Mouse (Mus musculus) cerebellum, adult 2 months (tissue): ENCODE data around the gene Cops3. TPM values are rescaled to one million over a fixed set of nuclear protein-coding genes. Genes with fewer than 3 reads are reported as not detected.

Experiments used
- DNase-seq, 2 experiments: peaks; one replicate each; pipeline ENCODE4 v3.0.0; 2021
- H3K27ac ChIP-seq: fragments of 200-500 bp; 2 replicates; pipeline ENCODE4 v1.5.1; 2012; ENCODE audit warnings: low read length, control low read depth, inconsistent platforms; ENCODE audit not compliant: insufficient read depth
- H3K27me3 ChIP-seq: fragments of 200-500 bp; 2 replicates; pipeline ENCODE4 v1.6.1; 2012; ENCODE audit warnings: inconsistent platforms, mild to moderate bottlenecking, low read length, moderate library complexity; ENCODE audit not compliant: control insufficient read depth, insufficient read depth
- H3K4me1 ChIP-seq: fragments of 200-500 bp; 2 replicates; pipeline ENCODE4 v1.6.1; 2011; ENCODE audit warnings: low read length; ENCODE audit not compliant: control insufficient read depth, insufficient read depth
- H3K4me3 ChIP-seq: fragments of 200-500 bp; replicated peaks from 2 replicates; pipeline ENCODE3; 2011; ENCODE audit warnings: mild to moderate bottlenecking, low read depth, low read length, control low read depth; ENCODE audit not compliant: insufficient read depth
- CTCF ChIP-seq: fragments of 200-500 bp; IDR thresholded peaks from 2 replicates; pipeline ENCODE4 v1.5.1; 2011; ENCODE audit warnings: low read depth, mild to moderate bottlenecking, control low read depth, low read length, moderate library complexity, borderline replicate concordance; ENCODE audit not compliant: insufficient read depth
- POLR2A ChIP-seq: fragments of 200-500 bp; IDR thresholded peaks from 2 replicates; pipeline ENCODE4 v1.6.1; 2011; ENCODE audit warnings: low read length, control low read depth, borderline replicate concordance; ENCODE audit not compliant: insufficient read depth
- WGBS: fragments of 180-500 bp; shearing (Covaris S2); methylation state at CpG from one replicate; pipeline ENCODE4 v1.1.7; 2018; 5-methylcytosine and 5-hydroxymethylcytosine counted together
- polyA plus RNA-seq: library from polyadenylated mRNA; depleted of rRNA; stranded (reverse); fragments of >200 nt; gene quantifications from 2 replicates; pipeline ENCODE4 v1.2.3, GENCODE M21; 2012

Gene Cops3
- polyA plus RNA-seq, 1 experiment: 66.8 TPM

- TF ChIP-seq CTCF (no peak), POLR2A (no peak)
- DNase-seq: peak in 1 of 2 experiments; percentile 45
- Histone ChIP-seq H3K27me3 (no peaks in the 10 kb centered on the region), H3K4me3 (no peak overlapping the region), H3K4me1 (peaks cover 34% of the 10 kb centered on the region), H3K27ac (no peak overlapping the region)
- 48% methylated on average over 8 of the region's 8 CpGs for WGBS
Measured at GRCm38 (mm10) chr11:59801881-59802280, 37.8 kb downstream of the Cops3 start.

- DNase-seq: no peak
- peaks cover 21% of the 10 kb centered on the region for H3K4me1 ChIP-seq
- no peak overlapping the region for H3K27ac ChIP-seq
- no peaks in the 10 kb centered on the region for H3K27me3 ChIP-seq
- 93% methylated on average over 10 of the region's 10 CpGs for WGBS
- H3K4me3 ChIP-seq: no peak overlapping the region
- TF ChIP-seq CTCF (no peak), POLR2A (no peak)
Measured at GRCm38 (mm10) chr11:59800412-59800811, 39.2 kb downstream of the Cops3 start.

DNA sequence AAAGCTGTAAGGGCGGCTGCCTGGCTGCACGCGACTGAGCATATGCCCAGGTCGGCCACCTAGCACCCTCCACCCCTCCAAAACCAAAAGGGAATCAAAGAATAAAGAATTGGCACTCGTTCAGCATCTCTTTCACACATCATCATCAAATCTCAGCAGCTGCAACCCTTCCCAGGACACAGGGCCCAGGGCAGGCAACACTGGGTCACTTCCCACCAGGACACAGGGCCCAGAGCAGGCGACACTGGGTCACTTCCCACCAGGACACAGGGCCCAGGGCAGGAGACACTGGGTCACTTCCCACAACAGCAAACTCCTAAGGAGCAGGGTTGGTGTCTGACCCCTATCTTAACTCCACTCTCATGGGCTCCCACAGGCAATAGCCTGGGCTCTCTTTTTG lies 46.2 kb downstream of the Cops3 start:
- Histone ChIP-seq H3K4me3 (no peak overlapping the region), H3K27ac (no peak overlapping the region), H3K4me1 (no peaks in the 10 kb centered on the region), H3K27me3 (no peaks in the 10 kb centered on the region)
- DNase-seq: no peak
- 90% methylated on average over 6 of the region's 6 CpGs for whole genome bisulfite sequencing
- TF ChIP-seq POLR2A: no peak
- no peak for TF ChIP-seq CTCF

DNA sequence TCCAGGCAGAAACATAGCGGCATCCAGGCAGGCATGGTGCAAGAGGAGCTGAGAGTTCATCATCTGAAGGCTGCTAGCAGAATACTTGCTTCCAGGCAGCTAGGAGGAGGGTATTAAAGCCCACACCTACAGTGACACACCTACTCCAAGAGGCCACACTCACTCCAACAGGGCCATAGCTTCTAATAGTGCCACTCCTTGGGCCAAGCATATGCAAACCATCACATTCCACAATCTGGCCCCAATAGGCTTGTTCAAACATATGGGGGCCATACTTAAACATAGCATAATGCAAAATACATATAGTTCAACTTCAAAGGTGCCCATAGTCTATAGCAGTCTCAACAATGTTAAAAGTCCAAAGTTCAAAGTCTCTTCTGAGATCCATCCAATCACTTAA lies 50.3 kb downstream of the Cops3 start:
- Histone ChIP-seq H3K4me3 (no peak overlapping the region), H3K27ac (no peak overlapping the region), H3K4me1 (0 out of 2 replicates have a peak, but pooled peaks cover 3% of the 10 kb centered on the region), H3K27me3 (no peaks in the 10 kb centered on the region)
- DNase-seq: no peak
- 83% methylated on average over 1 of the region's 1 CpGs for WGBS
- TF ChIP-seq CTCF (no peak), POLR2A (no peak)

DNA sequence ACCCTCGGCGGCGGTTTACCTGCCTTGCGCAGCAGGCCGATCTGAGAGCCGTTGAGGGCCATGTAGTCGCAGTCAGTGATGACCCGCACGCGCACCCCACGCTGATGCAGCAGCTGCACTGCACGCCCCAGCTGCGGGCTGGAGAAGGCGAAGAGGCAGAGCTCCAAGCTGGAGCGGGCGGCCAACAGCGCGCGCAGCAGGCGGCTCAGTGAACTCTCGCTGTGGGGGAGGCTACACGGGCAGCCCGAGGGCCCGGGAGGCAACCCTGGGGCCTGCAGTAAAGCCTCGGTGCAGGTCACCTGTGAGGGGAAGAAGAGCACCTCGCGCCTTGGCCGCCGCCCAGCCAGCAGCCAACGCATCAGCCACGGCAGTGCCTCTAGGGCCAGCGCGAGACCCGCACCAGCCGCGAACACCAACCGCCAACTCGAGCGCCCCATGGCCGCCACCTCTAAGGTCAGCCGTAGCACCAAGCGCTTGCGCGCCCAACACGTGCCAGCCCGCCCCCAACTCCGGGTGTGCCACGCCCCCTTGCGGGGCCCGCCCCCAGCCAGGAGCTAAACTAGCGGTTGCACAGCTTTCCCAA lies 52.3 kb downstream of the Cops3 start, which contains the start of gene Pld6:
Gene Pld6 (minus strand): TSS at position 447 of the 583 bp plus-strand sequence.
- TF ChIP-seq POLR2A: no peak
- no peak for TF ChIP-seq CTCF
- H3K27ac ChIP-seq: no peak within 1 kb of the TSS
- WGBS: 3% methylated on average over 51 of the region's 51 CpGs

GRCm38 (mm10) chr11:59786444-59787198 lies 53.0 kb downstream of the Cops3 start:
- no peak for TF ChIP-seq POLR2A
- TF ChIP-seq CTCF: no peak
- H3K27ac ChIP-seq: no peak overlapping the region
- 0 out of 2 replicates have a peak, but pooled peaks cover 3% of the 10 kb centered on the region for H3K4me1 ChIP-seq
- no peaks in the 10 kb centered on the region for H3K27me3 ChIP-seq
- WGBS: 62% methylated on average over 15 of the region's 15 CpGs
- H3K4me3 ChIP-seq: no peak overlapping the region
- no peak for DNase-seq

More for the DNA sequence above, 52.3 kb downstream of the Cops3 start, which contains the start of gene Pld6:
- peak within 1 kb of the TSS; percentile 1 for H3K4me3 ChIP-seq
- no peak for DNase-seq
- no peaks in the 10 kb centered on the region for H3K27me3 ChIP-seq
- H3K4me1 ChIP-seq: 0 out of 2 replicates have a peak, but pooled peaks cover 3% of the 10 kb centered on the region

DNA sequence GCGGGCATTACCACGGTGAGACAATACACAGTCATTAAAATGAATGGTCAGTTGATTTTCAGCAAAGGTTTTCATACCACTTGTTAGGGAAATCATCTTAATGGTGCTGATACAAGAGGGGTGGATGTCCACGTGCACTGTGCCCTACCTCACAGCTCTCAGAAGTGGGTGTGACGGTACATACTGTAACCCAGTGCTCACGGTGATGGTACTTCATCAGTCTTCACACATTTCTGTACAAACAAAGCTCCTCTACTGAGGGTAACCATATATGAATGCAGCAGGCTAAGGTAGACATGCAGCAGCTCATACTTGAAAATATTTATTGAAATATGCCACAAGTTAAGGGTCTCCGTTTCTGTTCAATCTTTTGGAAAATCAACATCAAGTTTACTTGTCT lies 56.0 kb downstream of the Cops3 start:
- TF ChIP-seq POLR2A (no peak), CTCF (no peak)
- 86% methylated on average over 6 of the region's 6 CpGs for WGBS
- no peak overlapping the region for H3K27ac ChIP-seq

More for the DNA sequence above, 56.0 kb downstream of the Cops3 start:
- no peak for DNase-seq
- no peaks in the 10 kb centered on the region for H3K27me3 ChIP-seq
- no peak overlapping the region for H3K4me3 ChIP-seq
- 0 out of 2 replicates have a peak, but pooled peaks cover 3% of the 10 kb centered on the region for H3K4me1 ChIP-seq
